Mouse (Mus musculus): ENCODE measurements around the gene Ccdc107.

The Ccdc107 gene

GRCm38 (mm10) chr4:43489611-43490010, 3.1 kb upstream of the Ccdc107 start:
- DNase-seq, result no peak

- no peak for DNase-seq
Observed at GRCm38 (mm10) chr4:43490801-43491200, 1.9 kb upstream of the Ccdc107 start.

DNA sequence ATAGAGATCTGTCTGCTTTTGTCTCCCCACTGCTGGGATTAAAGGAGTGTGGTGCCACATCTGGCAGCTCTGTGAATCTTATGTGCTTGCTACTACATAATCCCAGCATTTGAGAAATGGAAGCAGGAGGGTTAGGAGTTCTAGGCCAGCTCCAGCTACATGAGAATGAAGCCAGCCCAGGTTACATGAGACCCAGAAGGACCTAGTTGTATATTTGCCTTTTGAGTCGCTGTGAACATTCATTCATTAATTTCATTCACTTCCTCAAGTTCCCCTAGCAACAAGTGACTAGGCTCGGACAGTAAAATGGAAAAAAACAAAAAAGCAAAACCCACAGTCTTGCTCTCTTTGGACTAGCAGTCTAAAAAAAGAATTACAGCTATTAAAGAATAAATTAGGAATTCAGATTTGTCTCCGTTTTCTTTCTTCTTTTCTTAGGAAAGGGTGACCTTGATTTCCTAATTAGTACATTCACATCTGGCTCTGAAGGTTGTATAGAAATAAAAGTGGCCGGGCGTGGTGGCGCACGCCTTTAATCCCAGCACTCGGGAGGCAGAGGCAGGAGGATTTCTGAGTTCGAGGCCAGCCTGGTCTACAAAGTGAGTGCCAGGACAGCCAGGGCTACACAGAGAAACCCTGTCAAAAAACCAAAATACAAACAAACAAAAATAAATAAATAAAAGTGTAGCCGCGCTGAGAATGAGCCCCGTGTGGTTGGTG, 439 bp upstream of the Ccdc107 start:
- no peak for DNase-seq

DNA sequence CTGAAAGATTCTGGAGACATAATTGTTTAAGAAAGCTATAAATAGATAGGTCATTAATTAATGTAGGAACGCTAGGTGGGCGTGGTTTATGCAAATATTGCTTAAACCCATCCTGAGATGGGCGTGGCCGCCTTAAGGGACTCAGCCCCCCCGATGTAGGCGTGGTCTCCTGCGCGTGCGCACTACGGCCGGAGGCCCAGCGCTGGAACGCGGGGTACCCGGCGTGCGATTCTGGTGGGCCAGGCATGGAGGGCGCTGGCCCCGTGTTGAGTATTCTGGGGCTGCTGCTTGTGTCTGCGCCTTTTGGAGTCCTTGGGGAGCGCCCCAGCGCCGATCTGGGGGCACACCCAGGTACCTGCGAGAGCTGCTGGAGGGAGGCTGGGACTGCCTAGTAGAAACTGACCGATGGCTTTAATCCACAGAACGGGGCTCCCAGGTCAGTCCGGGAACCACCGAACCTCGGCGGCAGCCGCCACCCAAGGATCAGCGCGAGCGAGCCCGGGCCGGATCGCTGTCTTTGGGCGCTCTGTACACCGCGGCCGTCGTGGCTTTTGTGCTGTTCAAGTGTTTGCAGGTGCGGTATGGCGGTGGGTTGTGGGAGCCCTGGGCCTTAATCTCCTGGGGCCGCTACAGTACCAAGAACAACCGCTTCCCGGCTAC, 616 bp downstream of the Ccdc107 start:
- peak; percentile 95 to 98 for DNase-seq

GRCm38 (mm10) chr4:43493846-43494240, 1.1 kb downstream of the Ccdc107 start:
- peak in 1 of 2 experiments; percentile 43 for DNase-seq

- DNase-seq, result no peak
Observed at GRCm38 (mm10) chr4:43496587-43496986, 3.9 kb downstream of the Ccdc107 start.

DNA sequence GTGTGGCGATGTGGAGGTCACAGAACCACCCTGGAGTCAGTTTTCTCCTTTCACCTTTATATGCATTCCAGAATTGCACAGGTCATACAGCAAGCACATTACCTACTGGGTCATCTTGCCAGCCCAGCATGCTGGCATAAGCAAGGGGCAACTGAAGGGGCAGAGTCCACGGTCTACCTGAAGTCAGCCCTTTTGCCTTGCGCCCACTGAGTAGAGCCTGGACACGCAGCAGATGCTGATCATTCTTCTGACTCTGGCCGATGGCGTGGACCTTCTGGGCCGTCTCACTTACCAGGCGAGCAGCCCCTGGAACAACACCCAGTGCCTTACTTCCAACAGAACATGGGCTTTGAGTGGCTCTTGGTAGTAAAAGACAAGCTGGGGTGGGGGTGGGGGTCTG, 4.7 kb downstream of the Ccdc107 start:
- DNase-seq, result no peak

DNA sequence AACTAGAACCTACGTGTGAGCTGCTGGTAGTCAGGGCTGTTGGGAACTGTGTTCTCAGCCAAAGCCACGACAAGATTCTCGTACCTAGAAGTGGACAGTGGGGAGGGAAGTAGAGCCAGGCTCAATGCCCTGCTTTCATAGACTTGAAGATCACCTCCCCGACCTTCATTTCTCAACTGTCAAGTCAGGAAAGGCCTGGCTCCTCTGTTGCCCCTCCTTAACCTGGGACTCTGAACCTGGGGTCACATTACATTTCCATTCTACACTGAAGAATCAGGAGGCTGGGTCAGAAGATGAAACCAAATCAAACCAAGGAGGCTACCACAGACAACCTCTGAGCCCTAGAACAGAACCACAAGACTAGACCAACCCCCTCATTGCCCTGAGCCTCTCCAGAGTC, 5.2 kb downstream of the Ccdc107 start:
- no peak for DNase-seq

GRCm38 (mm10) chr4:43498983-43499382, 6.3 kb downstream of the Ccdc107 start:
- peak in 1 of 2 experiments; percentile 35 for DNase-seq

- DNase-seq, result peak; percentile 86 to 89
Observed at GRCm38 (mm10) chr4:43499407-43500333, 7.0 kb downstream of the Ccdc107 start, which contains the start of gene Arhgef39. Gene Arhgef39 (minus strand): TSS chr4:43499695.

- DNase-seq, result no peak
Observed at GRCm38 (mm10) chr4:43503041-43503440, 10.3 kb downstream of the Ccdc107 start.

GRCm38 (mm10) chr4:43503506-43503905, 10.8 kb downstream of the Ccdc107 start:
- no peak for DNase-seq

DNA sequence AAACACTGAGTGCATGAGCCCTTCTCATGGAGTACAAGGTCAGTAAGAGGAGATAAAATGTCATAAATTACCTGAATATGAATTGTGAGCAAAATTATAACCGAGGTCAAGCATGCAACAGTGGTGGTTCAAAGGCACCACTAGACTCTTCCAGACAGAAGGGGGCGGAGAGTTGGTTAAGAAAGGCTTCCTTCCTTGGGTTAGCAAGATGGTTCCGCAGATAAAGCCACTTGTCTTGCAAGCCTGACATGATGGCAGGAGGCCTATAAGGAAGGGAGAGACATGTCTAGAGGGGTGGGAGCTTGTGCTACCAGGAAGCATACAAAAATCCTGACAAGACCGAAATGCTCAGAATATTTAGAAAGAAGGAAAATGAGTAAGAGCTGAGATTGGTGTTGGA, 11.6 kb downstream of the Ccdc107 start:
- DNase-seq, result no peak

DNA sequence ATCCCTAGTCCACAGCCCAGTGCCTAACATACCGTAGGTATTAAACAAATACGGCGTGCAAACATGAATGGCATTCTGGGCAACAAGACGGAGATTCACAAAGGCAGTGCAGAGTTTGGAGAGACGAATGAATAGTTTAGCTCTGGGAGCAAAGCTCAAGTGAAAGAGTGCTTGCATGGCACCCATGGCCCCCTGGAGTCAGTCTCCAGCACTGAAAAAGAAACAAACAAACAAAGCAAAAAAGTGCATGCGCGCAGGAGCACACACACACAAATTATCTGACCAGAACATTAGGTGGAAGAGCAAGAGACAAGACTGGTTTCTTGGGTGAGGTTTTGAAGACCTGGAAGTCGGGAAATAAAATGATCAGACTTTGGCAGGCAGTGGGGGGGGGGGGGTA, 13.4 kb downstream of the Ccdc107 start:
- DNase-seq, result no peak

DNA sequence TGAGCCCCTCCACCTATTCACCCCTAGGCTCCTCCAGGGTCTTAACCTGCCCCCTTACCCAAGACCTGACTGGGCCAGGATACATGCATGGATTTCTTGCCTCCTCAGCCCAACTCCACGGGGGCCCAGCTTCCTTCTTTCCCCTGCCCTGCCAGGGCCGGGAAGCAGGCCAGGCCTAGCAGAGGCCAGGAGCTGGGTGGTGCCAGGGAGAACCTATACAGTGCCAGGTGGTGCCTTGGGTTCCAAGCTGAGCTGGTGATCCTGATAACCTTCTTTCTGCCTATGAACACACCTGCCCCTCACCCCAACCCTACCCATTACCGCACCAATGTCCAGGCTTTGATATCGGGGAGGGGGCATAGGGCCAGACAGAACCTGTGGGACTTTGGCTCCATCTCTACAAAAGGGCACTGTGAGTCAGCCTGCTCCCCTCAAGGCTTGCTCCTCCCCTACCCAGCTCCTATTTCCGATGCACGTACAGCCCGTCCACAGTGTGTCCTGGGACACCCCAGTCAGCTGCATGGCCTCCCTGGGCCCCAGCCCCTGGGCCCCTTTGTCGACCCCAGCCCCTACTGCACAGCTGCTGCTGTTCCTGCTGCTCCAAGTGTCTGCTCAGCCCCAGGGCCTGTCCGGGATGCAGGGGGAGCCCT, 14.0 kb downstream of the Ccdc107 start, which contains the start of gene Car9:
TSS of gene Car9 (plus strand) at position 431 of the 650 bp plus-strand sequence.
- peak; percentile 88 to 89 for DNase-seq

DNA sequence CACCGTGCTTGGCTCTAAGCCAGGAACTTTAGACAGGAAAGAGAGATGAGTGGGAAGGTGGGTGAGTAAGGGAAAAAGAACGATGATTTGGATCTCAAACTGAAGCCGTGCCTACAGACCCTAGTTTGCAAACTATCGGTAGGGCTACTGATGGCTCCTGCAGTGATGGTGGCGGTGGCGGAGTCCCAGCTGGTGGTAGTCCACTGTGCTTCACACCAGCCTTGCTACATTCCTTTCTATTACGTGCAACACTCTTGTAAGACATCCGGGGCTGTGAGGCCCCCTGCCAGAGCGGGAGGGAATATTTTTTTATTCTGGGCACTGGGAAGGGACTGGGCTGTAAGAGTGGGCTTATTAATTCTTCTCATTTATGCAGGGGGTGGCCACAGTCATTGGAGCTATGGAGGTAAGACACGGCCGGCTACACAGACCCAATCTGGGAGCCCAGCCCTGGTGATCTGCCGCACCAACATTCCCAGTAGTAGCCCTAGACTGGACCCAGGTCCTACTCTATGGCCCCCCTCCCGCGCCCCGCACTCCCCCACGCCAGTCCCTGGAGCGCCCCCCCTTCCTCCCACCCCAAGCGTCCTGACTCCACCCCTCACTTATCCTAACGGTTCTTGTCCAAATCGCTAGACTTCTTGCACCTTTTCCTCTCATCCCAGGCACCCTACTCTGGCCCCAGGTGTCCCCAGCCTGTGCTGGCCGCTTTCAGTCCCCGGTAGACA, 15.4 kb downstream of the Ccdc107 start:
- peak in 1 of 2 experiments; percentile 50 for DNase-seq

- peak in 1 of 2 experiments; percentile 38 for DNase-seq
Observed at GRCm38 (mm10) chr4:43508666-43508997, 15.9 kb downstream of the Ccdc107 start.

GRCm38 (mm10) chr4:43509109-43509508, 16.4 kb downstream of the Ccdc107 start:
- DNase-seq, result no peak

DNA sequence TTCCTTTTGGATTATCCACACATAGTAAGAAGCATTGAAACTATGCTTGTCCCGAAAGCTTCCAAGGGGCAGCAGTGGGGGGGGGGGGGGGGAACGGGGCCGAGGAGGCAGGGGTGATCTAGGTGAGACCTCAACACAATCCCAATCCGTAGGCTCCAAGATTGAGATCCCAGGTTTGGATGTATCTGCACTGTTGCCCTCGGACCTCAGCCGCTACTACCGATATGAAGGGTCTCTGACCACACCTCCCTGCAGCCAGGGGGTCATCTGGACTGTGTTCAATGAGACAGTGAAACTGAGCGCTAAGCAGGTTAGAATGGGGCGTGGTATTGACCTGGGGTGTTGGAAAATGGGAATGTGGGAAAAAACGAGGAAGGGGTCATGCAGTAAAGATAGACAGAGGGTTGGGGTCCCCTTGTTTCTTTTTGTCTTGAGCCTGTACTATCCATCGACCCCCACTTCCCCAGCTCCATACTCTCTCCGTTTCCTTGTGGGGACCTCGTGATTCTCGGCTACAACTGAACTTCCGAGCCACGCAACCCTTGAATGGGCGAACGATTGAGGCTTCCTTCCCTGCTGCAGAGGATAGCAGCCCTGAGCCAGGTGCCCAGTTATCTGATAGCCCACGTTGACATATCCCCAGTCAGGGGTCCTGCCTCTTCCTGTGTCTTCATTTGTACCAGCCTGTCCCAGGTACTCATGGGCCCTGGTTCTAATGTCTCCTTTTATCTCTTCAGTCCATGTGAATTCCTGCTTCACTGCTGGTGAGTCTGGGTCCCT, 19.2 kb downstream of the Ccdc107 start:
- DNase-seq, result no peak

DNA sequence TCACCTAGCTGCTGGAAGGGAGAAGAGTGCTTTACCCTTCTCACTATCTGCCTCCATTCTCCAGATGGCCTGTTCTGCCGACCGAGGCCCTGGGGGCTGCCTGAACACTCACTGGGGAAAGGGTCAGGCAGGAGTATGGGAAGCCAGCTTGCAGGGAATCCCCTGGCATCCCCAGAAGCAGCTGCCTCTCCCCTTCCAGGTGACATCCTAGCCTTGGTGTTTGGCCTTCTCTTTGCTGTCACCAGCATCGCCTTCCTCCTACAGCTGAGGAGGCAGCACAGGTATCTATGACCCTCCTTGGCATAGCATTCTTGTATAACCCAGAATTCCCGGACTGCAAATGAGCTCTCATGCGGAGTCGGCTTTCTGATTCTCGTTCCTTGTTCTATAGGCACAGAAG, 20.0 kb downstream of the Ccdc107 start:
- DNase-seq, result no peak

- DNase-seq, result no peak
Observed at GRCm38 (mm10) chr4:43513300-43513699, 20.6 kb downstream of the Ccdc107 start.
